Mouse (Mus musculus): ENCODE results near the gene Zfp1. TPM values are rescaled to one million over a fixed set of nuclear protein-coding genes. Genes with fewer than 3 reads are reported as not detected.
A peak's percentile ranks its signal among the peaks of the same experiment; 100 is the strongest.
"Not testable (repeated sequence)": the region's sequence is repeated elsewhere in the genome, so short reads cannot be mapped to it uniquely, and the experiment has no call there.

Gene Zfp1
- total and polyA plus RNA-seq, 2 experiments from 2014 or later, result 7.5 to 11.9 TPM

DNA sequence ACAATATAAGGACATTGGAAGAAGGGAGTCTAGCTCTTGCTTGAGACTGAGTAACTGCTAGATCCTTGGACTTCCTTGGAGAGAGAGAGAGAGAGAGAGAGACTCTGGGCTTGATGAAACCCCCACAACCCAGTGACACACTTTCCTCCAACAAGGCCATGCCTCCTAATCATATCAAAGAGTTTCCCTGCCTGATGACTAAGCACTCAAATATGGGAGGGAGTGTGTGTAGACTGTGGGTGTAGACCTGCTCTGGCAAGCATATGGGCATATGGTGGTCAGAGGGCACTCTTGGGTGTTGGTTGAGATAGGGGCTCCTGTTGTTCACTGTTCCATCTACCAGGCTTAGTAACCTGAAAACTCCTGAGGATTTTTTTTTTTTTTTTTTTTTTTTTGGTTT is 5.1 kb upstream of the Zfp1 start:
- ATAC-seq (ENCODE audit: insufficient read depth, low read depth) (no peak), DNase-seq (ENCODE audit: low spot score) (no peak)
- Histone ChIP-seq H3K9me3 (replicated peaks; ENCODE audit: control insufficient read depth, low read length) (0 out of 2 replicates have a peak, but pooled peaks cover 3% of the 10 kb centered on the region), H3K9ac (replicated peaks; ENCODE audit: low read depth, low read length) (no peak overlapping the region), H3K27ac (ENCODE audit: low read depth) (no peak overlapping the region), H3K27me3 (ENCODE audit: control insufficient read depth, insufficient read depth, low read length) (no peaks in the 10 kb centered on the region), H3K36me3 (replicated peaks; ENCODE audit: control insufficient read depth, insufficient read depth, low read length) (no peaks in the 10 kb centered on the region), H3K4me2 (ENCODE audit: low read depth, low read length) (no peak overlapping the region), H3K4me3 (ENCODE audit: low read depth, low read length) (no peak overlapping the region), H3K4me1 (ENCODE audit: control insufficient read depth, insufficient read depth) (peaks cover 7% of the 10 kb centered on the region)
- no peak for TF ChIP-seq CTCF (IDR thresholded peaks at IDR 0.05; ENCODE audit: low read depth)
- no peak for TF ChIP-seq EP300 (IDR thresholded peaks at IDR 0.05; ENCODE audit: low read depth)

DNA sequence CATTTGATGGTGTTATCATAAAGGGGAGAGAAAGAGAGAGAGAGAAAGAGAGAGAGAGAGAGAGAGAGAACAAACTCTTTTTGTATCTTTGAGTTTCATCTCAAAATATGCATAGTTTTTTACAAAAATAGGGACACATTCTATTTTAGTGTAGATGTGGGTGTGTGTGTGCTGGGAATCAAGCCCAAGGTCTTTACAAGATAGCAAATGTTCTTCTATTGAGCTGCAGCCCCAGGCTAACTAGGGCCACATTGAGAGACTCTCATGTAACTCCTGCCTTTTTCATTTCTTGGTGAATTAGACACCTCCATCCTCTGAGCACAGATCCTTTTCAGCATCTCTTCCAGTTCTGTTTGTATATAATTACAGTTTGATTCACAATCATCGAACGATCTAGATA is 2.1 kb upstream of the Zfp1 start:
- no peaks in the 10 kb centered on the region for H3K36me3 ChIP-seq (replicated peaks; ENCODE audit: control insufficient read depth, insufficient read depth, low read length)
- 98% methylated on average over 2 of the region's 2 CpGs for WGBS
- ATAC-seq (ENCODE audit: insufficient read depth, low read depth) (no peak), DNase-seq (ENCODE audit: low spot score) (no peak)
- H3K27me3 ChIP-seq (ENCODE audit: control insufficient read depth, insufficient read depth, low read length), result no peaks in the 10 kb centered on the region
- no peak overlapping the region for H3K4me3 ChIP-seq (ENCODE audit: low read depth, low read length)
- H3K9me3 ChIP-seq (replicated peaks; ENCODE audit: control insufficient read depth, low read length), result no peaks in the 10 kb centered on the region
- H3K27ac ChIP-seq (ENCODE audit: low read depth), result no peak overlapping the region
- H3K4me2 ChIP-seq (ENCODE audit: low read depth, low read length), result no peak overlapping the region
- H3K9ac ChIP-seq (replicated peaks; ENCODE audit: low read depth, low read length), result no peak overlapping the region
- TF ChIP-seq EP300 (IDR thresholded peaks at IDR 0.05; ENCODE audit: low read depth) (no peak), CTCF (IDR thresholded peaks at IDR 0.05; ENCODE audit: low read depth) (no peak)
- peaks cover 7% of the 10 kb centered on the region for H3K4me1 ChIP-seq (ENCODE audit: control insufficient read depth, insufficient read depth)

DNA sequence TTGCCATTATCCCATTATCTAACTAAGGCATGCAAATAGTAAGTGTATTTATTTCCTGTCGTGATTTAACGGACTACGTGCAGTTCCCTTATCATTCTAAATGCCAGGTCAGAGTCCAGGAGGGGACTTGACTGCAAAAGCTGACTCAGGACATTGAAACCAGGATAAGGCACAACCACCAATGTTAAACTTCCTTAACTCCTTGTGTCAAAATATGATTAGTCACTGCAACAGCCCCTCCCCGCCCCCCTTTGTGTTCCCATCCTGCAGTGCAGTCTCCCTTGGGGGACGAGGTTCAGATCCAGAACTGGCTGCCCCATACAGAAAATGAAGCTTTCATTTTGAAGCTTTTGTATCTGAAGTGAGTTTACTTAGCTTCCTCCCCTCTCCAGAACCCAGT is 705 bp upstream of the Zfp1 start:
- Histone ChIP-seq H3K27ac (ENCODE audit: low read depth) (peak overlapping the region; percentile 97), H3K4me2 (ENCODE audit: low read depth, low read length) (peak overlapping the region; percentile 79), H3K9ac (replicated peaks; ENCODE audit: low read depth, low read length) (peak overlapping the region; percentile 90; the same call in 1 of the 2 replicates), H3K36me3 (replicated peaks; ENCODE audit: control insufficient read depth, insufficient read depth, low read length) (no peaks in the 10 kb centered on the region), H3K27me3 (ENCODE audit: control insufficient read depth, insufficient read depth, low read length) (no peaks in the 10 kb centered on the region), H3K4me3 (ENCODE audit: low read depth, low read length) (peak overlapping the region; percentile 83), H3K4me1 (ENCODE audit: control insufficient read depth, insufficient read depth) (peaks cover 7% of the 10 kb centered on the region), H3K9me3 (replicated peaks; ENCODE audit: control insufficient read depth, low read length) (no peaks in the 10 kb centered on the region)
- no peak for ATAC-seq (ENCODE audit: insufficient read depth, low read depth)
- WGBS, result 13% methylated on average over 5 of the region's 5 CpGs
- TF ChIP-seq EP300 (IDR thresholded peaks at IDR 0.05; ENCODE audit: low read depth), result no peak
- no peak for TF ChIP-seq CTCF (IDR thresholded peaks at IDR 0.05; ENCODE audit: low read depth)
- DNase-seq (ENCODE audit: low spot score), result no peak

DNA sequence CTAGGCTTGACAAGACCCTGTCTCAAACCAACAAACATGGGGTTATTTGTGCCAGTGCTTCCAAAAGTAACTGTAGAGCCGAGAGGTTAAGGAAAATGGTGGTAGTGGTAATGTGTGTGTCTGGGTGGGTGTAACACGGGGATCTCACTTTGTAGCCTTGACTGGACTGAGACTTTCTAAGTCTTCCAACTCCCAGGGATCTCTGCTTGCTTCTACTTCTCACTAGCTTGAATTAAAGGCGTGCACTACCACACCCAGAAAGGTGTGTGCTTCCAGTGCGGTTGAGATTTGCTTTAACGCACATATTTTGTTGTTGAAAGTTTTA is 300 bp upstream of the Zfp1 start:
- ATAC-seq (ENCODE audit: insufficient read depth, low read depth) (no peak), DNase-seq (ENCODE audit: low spot score) (no peak)
- peak overlapping the region; percentile 83 for H3K4me3 ChIP-seq (ENCODE audit: low read depth, low read length)
- H3K9me3 ChIP-seq (replicated peaks; ENCODE audit: control insufficient read depth, low read length), result no peaks in the 10 kb centered on the region
- peak overlapping the region; percentile 97 for H3K27ac ChIP-seq (ENCODE audit: low read depth)
- 9% methylated on average over 5 of the region's 5 CpGs for WGBS
- H3K4me1 ChIP-seq (ENCODE audit: control insufficient read depth, insufficient read depth), result peaks cover 7% of the 10 kb centered on the region
- no peaks in the 10 kb centered on the region for H3K36me3 ChIP-seq (replicated peaks; ENCODE audit: control insufficient read depth, insufficient read depth, low read length)
- H3K9ac ChIP-seq (replicated peaks; ENCODE audit: low read depth, low read length), result peak overlapping the region; percentile 90
- peak overlapping the region; percentile 79 for H3K4me2 ChIP-seq (ENCODE audit: low read depth, low read length)
- no peak for TF ChIP-seq EP300 (IDR thresholded peaks at IDR 0.05; ENCODE audit: low read depth)
- no peaks in the 10 kb centered on the region for H3K27me3 ChIP-seq (ENCODE audit: control insufficient read depth, insufficient read depth, low read length)

DNA sequence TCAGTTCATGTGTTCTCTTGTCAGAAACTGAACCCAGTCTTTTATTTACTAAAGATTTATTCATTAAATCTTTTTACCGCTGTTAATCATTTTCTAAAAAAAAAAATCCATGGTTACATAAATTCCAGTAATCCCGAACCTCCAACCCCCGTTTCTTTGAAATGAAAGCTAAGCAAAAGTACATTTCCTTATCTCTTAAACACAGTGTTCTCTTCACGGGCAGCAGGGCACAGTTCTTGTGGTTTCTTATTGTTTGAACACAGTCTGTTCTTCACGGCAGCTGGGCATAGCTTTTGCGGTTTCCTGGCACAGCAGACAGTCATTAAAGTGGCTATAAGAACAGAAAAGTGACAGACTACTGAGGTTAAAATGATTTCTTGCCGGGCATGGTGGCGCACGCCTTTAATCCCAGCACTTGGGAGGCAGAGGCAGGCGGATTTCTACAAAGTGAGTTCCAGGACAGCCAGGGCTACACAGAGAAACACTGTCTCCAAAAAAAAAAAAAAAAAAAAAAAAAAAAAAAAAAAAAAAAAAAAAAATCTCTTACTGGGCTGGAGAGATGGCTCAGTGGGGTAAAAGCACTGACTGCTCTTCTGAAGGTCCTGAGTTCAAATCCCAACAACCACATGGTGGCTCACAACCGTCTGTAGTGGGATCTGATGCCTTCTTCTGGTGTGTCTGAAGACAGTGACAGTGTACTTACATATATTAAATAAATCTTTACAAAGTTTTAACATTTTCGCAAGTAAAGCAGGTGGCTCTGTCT is 1.3 kb downstream of the Zfp1 start:
- Histone ChIP-seq H3K4me2 (ENCODE audit: low read depth, low read length) (peak overlapping the region; percentile 79), H3K9ac (replicated peaks; ENCODE audit: low read depth, low read length) (peak overlapping the region; percentile 90), H3K27ac (ENCODE audit: low read depth) (peak overlapping the region; percentile 97), H3K4me3 (ENCODE audit: low read depth, low read length) (peak overlapping the region; percentile 83)
- not testable (repeated sequence) for H3K4me1 ChIP-seq (ENCODE audit: control insufficient read depth, insufficient read depth); DNase-seq (ENCODE audit: low spot score); H3K9me3 ChIP-seq (replicated peaks; ENCODE audit: control insufficient read depth, low read length); ATAC-seq (ENCODE audit: insufficient read depth, low read depth); H3K36me3 ChIP-seq (replicated peaks; ENCODE audit: control insufficient read depth, insufficient read depth, low read length); H3K27me3 ChIP-seq (ENCODE audit: control insufficient read depth, insufficient read depth, low read length)
- WGBS, result 49% methylated on average over 12 of the region's 12 CpGs

DNA sequence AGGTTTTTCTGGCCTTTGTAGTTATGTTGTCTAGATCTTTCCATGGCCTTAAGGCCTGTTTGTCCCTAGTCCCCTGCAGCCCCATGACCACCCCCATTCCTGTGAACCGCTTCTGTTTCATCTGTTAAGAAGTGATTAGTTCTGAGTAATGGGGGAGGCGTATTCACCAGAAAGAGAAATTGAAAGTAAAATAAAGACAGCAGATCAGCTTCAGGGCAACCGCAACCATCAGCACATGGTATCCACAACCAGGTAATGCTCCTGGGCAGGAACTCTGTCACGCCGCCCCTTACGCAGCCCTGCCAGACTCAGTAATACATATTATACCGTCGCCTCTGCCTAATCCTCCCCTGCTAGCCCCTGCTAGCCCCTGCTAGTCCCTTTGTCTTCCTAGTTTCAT is 2.5 kb downstream of the Zfp1 start:
- Histone ChIP-seq H3K27ac (ENCODE audit: low read depth) (no peak overlapping the region), H3K9me3 (replicated peaks; ENCODE audit: control insufficient read depth, low read length) (no peaks in the 10 kb centered on the region), H3K9ac (replicated peaks; ENCODE audit: low read depth, low read length) (no peak overlapping the region), H3K36me3 (replicated peaks; ENCODE audit: control insufficient read depth, insufficient read depth, low read length) (no peaks in the 10 kb centered on the region), H3K27me3 (ENCODE audit: control insufficient read depth, insufficient read depth, low read length) (no peaks in the 10 kb centered on the region), H3K4me3 (ENCODE audit: low read depth, low read length) (no peak overlapping the region), H3K4me1 (ENCODE audit: control insufficient read depth, insufficient read depth) (peaks cover 7% of the 10 kb centered on the region), H3K4me2 (ENCODE audit: low read depth, low read length) (no peak overlapping the region)
- WGBS, result 94% methylated on average over 8 of the region's 8 CpGs
- no peak for TF ChIP-seq EP300 (IDR thresholded peaks at IDR 0.05; ENCODE audit: low read depth)
- ATAC-seq (ENCODE audit: insufficient read depth, low read depth) (no peak), DNase-seq (ENCODE audit: low spot score) (no peak)

Measured in heart, postnatal 0 days (tissue).